Comparison of ENCODE assay signal across 10 mouse cellular contexts in genomic region chr11:68904375-68905137, GRCm38 (mm10). TPM values are rescaled to one million over a fixed set of nuclear protein-coding genes. Genes with fewer than 3 reads are reported as not detected.
DNase-seq lines count a peak whose midpoint lies in the region; ATAC-seq and TF ChIP-seq lines count a peak whose summit lies in the region.
"Had no signal": no experiment of that assay in that cellular context is flagged by ENCODE, and none has a peak within 500 bp of the region (broad histone marks: within the 10 kb centered on the region; RNA-seq: fewer than 3 reads in every experiment).

No protein-coding gene starts in this region.

- no peaks in the 10 kb centered on the region; the same call in 1 of the 2 replicates for H3K4me1 ChIP-seq in hindbrain, embryonic 11.5 days (replicated peaks; ENCODE audit: control insufficient read depth, insufficient read depth, low read length)
- peaks cover 16% of the 10 kb centered on the region for H3K4me1 ChIP-seq in hindbrain, embryonic 13.5 days (replicated peaks)
- peaks cover 5% of the 10 kb centered on the region for H3K4me1 ChIP-seq in hindbrain, embryonic 14.5 days (replicated peaks; ENCODE audit: control insufficient read depth, insufficient read depth, low read length)
- H3K4me1 ChIP-seq in thymus, adult 2 months (replicated peaks; ENCODE audit: control insufficient read depth, insufficient read depth, low read length), result peaks cover 11% of the 10 kb centered on the region

- DNase-seq in hindbrain, embryonic 11.5 days (ENCODE audit: low spot score), result peak; percentile 88
- peak; percentile 86 for DNase-seq in adipocyte (ENCODE audit: low spot score)
- DNase-seq in embryo, embryonic 11 days, result peak; percentile 83
- DNase-seq in hindbrain, embryonic 14.5 days (ENCODE audit: low spot score), result peak; percentile 91
- peak; percentile 71 to 75 for DNase-seq in left cerebral cortex, adult 2 months (ENCODE audit: extremely low spot score in 1 of 2, low spot score in 2 of 2)
- peak; percentile 51 to 69 for DNase-seq in natural killer cell, adult 2 months (ENCODE audit: low spot score in 2 of 2)
- DNase-seq in thymus, adult 2 months, result peak; percentile 76

- no peak overlapping the region for H3K4me2 ChIP-seq in hindbrain, embryonic 11.5 days (replicated peaks; ENCODE audit: low read depth, low read length)
- no peak overlapping the region for H3K4me2 ChIP-seq in hindbrain, embryonic 13.5 days
- H3K4me2 ChIP-seq in hindbrain, embryonic 14.5 days (replicated peaks), result no peak overlapping the region
- H3K4me2 ChIP-seq: embryonic facial prominence, embryonic 12.5 days; neural tube, embryonic 13.5 days had no signal

- H3K27ac ChIP-seq in hindbrain, embryonic 11.5 days (ENCODE audit: low read depth, low read length), result no peak overlapping the region
- H3K27ac ChIP-seq in hindbrain, embryonic 13.5 days, result no peak overlapping the region
- no peak overlapping the region for H3K27ac ChIP-seq in hindbrain, embryonic 14.5 days
- no peak overlapping the region for H3K27ac ChIP-seq in left cerebral cortex, adult 2 months
- no peak overlapping the region for H3K27ac ChIP-seq in thymus, adult 2 months (ENCODE audit: control insufficient read depth, insufficient read depth, low read length)
- H3K27ac ChIP-seq: embryonic facial prominence, embryonic 12.5 days; neural tube, embryonic 13.5 days had no signal

- ATAC-seq in hindbrain, embryonic 11.5 days (ENCODE audit: low FRiP score), result no peak
- no peak for ATAC-seq in hindbrain, embryonic 13.5 days (ENCODE audit: low FRiP score)
- ATAC-seq in hindbrain, embryonic 14.5 days (ENCODE audit: low FRiP score), result no peak

- peak; percentile 88 for TF ChIP-seq CTCF in left cerebral cortex, adult 2 months (IDR thresholded peaks at IDR 0.05)
- no peak for TF ChIP-seq CTCF in thymus, adult 2 months (IDR thresholded peaks at IDR 0.05; ENCODE audit: borderline replicate concordance, control insufficient read depth, extremely low read depth, insufficient read depth, low read length, poor library complexity)

- no peak for TF ChIP-seq POLR2A in thymus, adult 2 months (IDR thresholded peaks at IDR 0.05; ENCODE audit: control insufficient read depth, extremely low read depth, insufficient read depth, low read length, poor library complexity)

- intact Hi-C loops in left cerebral cortex, adult 2 months (cut with DNase I), result loop anchor here (1.0 to 5.0 kb wide), 4 partner anchors 34 to 132 kb away; partner anchors contain the start of gene Slc25a35

- no peak overlapping the region for H3K4me3 ChIP-seq in hindbrain, embryonic 11.5 days (ENCODE audit: low read depth, low read length)
- no peak overlapping the region for H3K4me3 ChIP-seq in hindbrain, embryonic 13.5 days
- no peak overlapping the region for H3K4me3 ChIP-seq in hindbrain, embryonic 14.5 days (replicated peaks; ENCODE audit: low read length)
- H3K4me3 ChIP-seq in left cerebral cortex, adult 2 months, result no peak overlapping the region
- H3K4me3 ChIP-seq in thymus, adult 2 months (ENCODE audit: control insufficient read depth, insufficient read depth, low read length), result no peak overlapping the region
- H3K4me3 ChIP-seq: embryonic facial prominence, embryonic 12.5 days; neural tube, embryonic 13.5 days had no signal

- H3K9ac ChIP-seq in hindbrain, embryonic 11.5 days (ENCODE audit: low read depth, low read length), result no peak overlapping the region
- no peak overlapping the region for H3K9ac ChIP-seq in hindbrain, embryonic 13.5 days
- H3K9ac ChIP-seq in hindbrain, embryonic 14.5 days, result no peak overlapping the region
- H3K9ac ChIP-seq: embryonic facial prominence, embryonic 12.5 days had no signal

- 95% methylated on average over 8 of the region's 8 CpGs for WGBS in hindbrain, embryonic 11.5 days
- WGBS in hindbrain, embryonic 13.5 days, result 83% methylated on average over 8 of the region's 8 CpGs
- WGBS in hindbrain, embryonic 14.5 days, result 87% methylated on average over 8 of the region's 8 CpGs
- WGBS in thymus, adult 2 months, result 84% methylated on average over 8 of the region's 8 CpGs

- no peaks in the 10 kb centered on the region for H3K27me3 ChIP-seq in hindbrain, embryonic 11.5 days (ENCODE audit: control insufficient read depth, insufficient read depth, low read length)
- 0 out of 2 replicates have a peak, but pooled peaks cover 5% of the 10 kb centered on the region for H3K27me3 ChIP-seq in hindbrain, embryonic 13.5 days
- H3K27me3 ChIP-seq in hindbrain, embryonic 14.5 days (ENCODE audit: control insufficient read depth, insufficient read depth, low read length), result no peaks in the 10 kb centered on the region
- no peaks in the 10 kb centered on the region for H3K27me3 ChIP-seq in thymus, adult 2 months (ENCODE audit: control insufficient read depth, insufficient read depth, low read length)

- H3K9me3 ChIP-seq in hindbrain, embryonic 11.5 days (ENCODE audit: control insufficient read depth, low read length), result no peaks in the 10 kb centered on the region
- no peaks in the 10 kb centered on the region for H3K9me3 ChIP-seq in hindbrain, embryonic 13.5 days
- H3K9me3 ChIP-seq in hindbrain, embryonic 14.5 days (ENCODE audit: control insufficient read depth, low read length), result no peaks in the 10 kb centered on the region
- H3K9me3 ChIP-seq: embryonic facial prominence, embryonic 12.5 days; neural tube, embryonic 13.5 days had no signal

- H3K36me3 ChIP-seq in hindbrain, embryonic 11.5 days (ENCODE audit: control insufficient read depth, insufficient read depth, low read length), result peaks cover 8% of the 10 kb centered on the region; the same call in 1 of the 2 replicates
- peaks cover 51% of the 10 kb centered on the region for H3K36me3 ChIP-seq in hindbrain, embryonic 13.5 days
- peaks cover 49% of the 10 kb centered on the region for H3K36me3 ChIP-seq in hindbrain, embryonic 14.5 days (replicated peaks; ENCODE audit: control insufficient read depth, insufficient read depth)
- peaks cover 42% of the 10 kb centered on the region for H3K36me3 ChIP-seq in thymus, adult 2 months (ENCODE audit: control insufficient read depth, insufficient read depth, low read length)

RNA-seq across cellular contexts. Expression of gene Rpl26, which starts 3.2 kb away (rescaled TPM):
- 839 and 854 TPM in 2 replicates for polyA plus RNA-seq in hindbrain, embryonic 11.5 days (2014; fragmentation: Nextera tagmentation; extraction: Ambion mirVana)
- 684 and 691 TPM in 2 replicates for polyA plus RNA-seq in hindbrain, embryonic 13.5 days (2015; fragmentation: Nextera tagmentation; extraction: Ambion mirVana)
- 573 and 680 TPM in 2 replicates for polyA plus RNA-seq in hindbrain, embryonic 14.5 days (2014; fragmentation: Nextera tagmentation; extraction: Ambion mirVana)
- 100 to 1,000 TPM; 727 to 749 TPM for total RNA-seq in left cerebral cortex, adult 2 months (2021)
- 869 and 1,133 TPM in 2 replicates for polyA plus RNA-seq in thymus, adult 2 months (2012; rRNA removed)

RNA-seq across cellular contexts. Expression of gene Rnf222, which starts 16.2 kb away (rescaled TPM):
- polyA plus RNA-seq in hindbrain, embryonic 11.5 days (2014; fragmentation: Nextera tagmentation; extraction: Ambion mirVana), result not detected in 2 replicates
- polyA plus RNA-seq in hindbrain, embryonic 13.5 days (2015; fragmentation: Nextera tagmentation; extraction: Ambion mirVana), result 0.09 TPM in 1 of 2 replicates, not detected in the other
- polyA plus RNA-seq in hindbrain, embryonic 14.5 days (2014; fragmentation: Nextera tagmentation; extraction: Ambion mirVana), result not detected in 2 replicates
- not detected for total RNA-seq in left cerebral cortex, adult 2 months (2021)
- polyA plus RNA-seq in thymus, adult 2 months (2012; rRNA removed), result 0.04 TPM in 1 of 2 replicates, not detected in the other
- polyA plus RNA-seq: neural tube, embryonic 13.5 days had no signal

RNA-seq across cellular contexts. Expression of gene Odf4, which starts 22.3 kb away (rescaled TPM):
- 0.15 and 0.18 TPM in 2 replicates for polyA plus RNA-seq in hindbrain, embryonic 11.5 days (2014; fragmentation: Nextera tagmentation; extraction: Ambion mirVana)
- polyA plus RNA-seq in hindbrain, embryonic 13.5 days (2015; fragmentation: Nextera tagmentation; extraction: Ambion mirVana), result 0.60 and 0.84 TPM in 2 replicates
- polyA plus RNA-seq in hindbrain, embryonic 14.5 days (2014; fragmentation: Nextera tagmentation; extraction: Ambion mirVana), result 0.52 and 0.56 TPM in 2 replicates
- total RNA-seq in left cerebral cortex, adult 2 months (2021), result under 1 TPM; 0.44 to 0.95 TPM
- 0.24 TPM in 1 of 2 replicates, not detected in the other for polyA plus RNA-seq in thymus, adult 2 months (2012; rRNA removed)
- polyA plus RNA-seq: embryonic facial prominence, embryonic 12.5 days had no signal

RNA-seq across cellular contexts. Expression of gene Ndel1, which starts 32.9 kb away (rescaled TPM):
- polyA plus RNA-seq in hindbrain, embryonic 11.5 days (2014; fragmentation: Nextera tagmentation; extraction: Ambion mirVana), result 53.3 and 55.0 TPM in 2 replicates
- 90.8 and 92.6 TPM in 2 replicates for polyA plus RNA-seq in hindbrain, embryonic 13.5 days (2015; fragmentation: Nextera tagmentation; extraction: Ambion mirVana)
- polyA plus RNA-seq in hindbrain, embryonic 14.5 days (2014; fragmentation: Nextera tagmentation; extraction: Ambion mirVana), result 91.2 and 97.1 TPM in 2 replicates
- total RNA-seq in left cerebral cortex, adult 2 months (2021), result 100 to 1,000 TPM; 108 to 115 TPM
- 51.3 and 57.0 TPM in 2 replicates for polyA plus RNA-seq in thymus, adult 2 months (2012; rRNA removed)

RNA-seq across cellular contexts. Expression of gene Arhgef15, which starts 52.7 kb away (rescaled TPM):
- 4.9 and 5.5 TPM in 2 replicates for polyA plus RNA-seq in hindbrain, embryonic 11.5 days (2014; fragmentation: Nextera tagmentation; extraction: Ambion mirVana)
- 14.3 and 16.2 TPM in 2 replicates for polyA plus RNA-seq in hindbrain, embryonic 13.5 days (2015; fragmentation: Nextera tagmentation; extraction: Ambion mirVana)
- polyA plus RNA-seq in hindbrain, embryonic 14.5 days (2014; fragmentation: Nextera tagmentation; extraction: Ambion mirVana), result 20.1 and 23.4 TPM in 2 replicates
- total RNA-seq in left cerebral cortex, adult 2 months (2021), result 10 to 100 TPM; 22.4 to 22.6 TPM
- 8.5 and 14.9 TPM in 2 replicates for polyA plus RNA-seq in thymus, adult 2 months (2012; rRNA removed)
